Mouse (Mus musculus) layer of hippocampus, postnatal 25 days (tissue): Measurements from ENCODE around the gene Gm4297. TPM values are rescaled to one million over a fixed set of nuclear protein-coding genes. Genes with fewer than 3 reads are reported as not detected.
"Not testable (repeated sequence)": the region's sequence is repeated elsewhere in the genome, so short reads cannot be mapped to it uniquely, and the experiment has no call there.

Experiments used
- DNase-seq, 2 experiments: peaks; one replicate each; pipeline ENCODE4 v3.0.0; 2022; ENCODE audit warnings: mixed read lengths in 2 of 2, low spot score in 1 of 2; ENCODE audit errors: extremely low spot score in 1 of 2
- microRNA-seq, 2 experiments: library from miRNA; unstranded; fragments of <30 nt; microRNA quantifications; one replicate each; pipeline ENCODE4 v1.2.0; 2021
- total RNA-seq, 2 experiments: library from RNA; stranded (reverse); gene quantifications; 2 replicates each; pipeline ENCODE4 v1.2.3; 2021

The Gm4297 gene
- not detected for total RNA-seq

DNA sequence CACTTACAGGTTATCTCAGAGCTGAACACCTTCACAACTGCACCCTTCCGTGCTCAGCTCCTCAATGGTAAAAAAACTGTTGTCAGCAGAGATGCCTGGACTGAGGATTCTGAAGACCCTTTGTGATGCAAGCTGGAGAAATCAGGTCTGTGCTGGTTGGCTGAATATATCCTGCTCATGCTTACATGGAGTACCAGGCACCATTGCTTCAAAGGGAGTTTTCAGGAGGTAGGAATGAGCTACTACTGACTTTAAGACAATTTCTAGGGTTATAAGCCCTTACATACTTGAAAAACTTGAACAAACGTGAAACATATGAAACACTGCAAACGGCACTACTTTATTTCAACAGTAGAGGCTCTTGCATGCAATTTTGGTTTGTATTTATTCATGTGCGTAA, at the start of gene Gm4297:
Gene Gm4297, minus strand, starts transcription at position 101 of the 400 bp plus-strand sequence.
- not testable (repeated sequence) for DNase-seq

Small RNA genes within 50 kb of the gene (microRNA-seq; reads per million reads assigned to microRNA genes)
- 0 reads per million in 2 experiments for gene Gm27839
- 0 reads per million in 2 experiments for gene Gm27910

Other genes starting within 250 kb of the Gm4297 start
- gene Gm5934, start 74.1 kb downstream of the Gm4297 start, total RNA-seq, result not detected
- gene Gm5935, start 200.3 kb upstream of the Gm4297 start, total RNA-seq, result not detected